14 mouse cellular contexts compared by ENCODE assay signal in the genomic region with DNA sequence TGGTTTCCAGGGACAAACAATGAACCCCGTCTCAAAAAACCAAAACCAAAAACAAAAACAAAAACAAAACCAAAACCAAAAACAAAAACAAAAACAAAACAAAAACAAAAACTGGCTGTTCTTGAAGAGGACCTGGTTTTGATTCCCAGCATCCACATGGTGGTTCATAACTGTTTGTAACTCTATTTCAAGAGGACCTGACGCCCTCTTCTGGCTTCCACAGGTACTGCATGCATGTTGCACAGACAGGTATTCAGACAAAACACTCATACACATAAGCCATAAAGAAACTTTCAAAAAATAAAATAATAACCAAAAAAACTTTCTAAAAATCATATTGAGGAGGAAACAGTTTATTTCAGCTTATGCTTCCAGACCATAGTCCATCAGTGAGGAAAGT. TPM values are rescaled to one million over a fixed set of nuclear protein-coding genes. Genes with fewer than 3 reads are reported as not detected.
DNase-seq lines count a peak whose midpoint lies in the region; ATAC-seq and TF ChIP-seq lines count a peak whose summit lies in the region.
"Had no signal": no experiment of that assay in that cellular context is flagged by ENCODE, and none has a peak within 500 bp of the region (broad histone marks: within the 10 kb centered on the region; RNA-seq: fewer than 3 reads in every experiment).

No protein-coding gene starts in this region.

- intact Hi-C loops in left cerebral cortex, postnatal 10 days (cut with DNase I), result loop anchor here (5.0 kb wide), 1 partner anchor 38 kb away; no protein-coding TSS in a partner anchor

- H3K4me1 ChIP-seq in kidney, postnatal 0 days (replicated peaks; ENCODE audit: insufficient read depth, low read length), result no peaks in the 10 kb centered on the region
- no peaks in the 10 kb centered on the region for H3K4me1 ChIP-seq in cortical plate, adult 2 months (ENCODE audit: control insufficient read depth, insufficient read depth, low read length)

- no peak for TF ChIP-seq POLR2A in cortical plate, adult 2 months (IDR thresholded peaks at IDR 0.05; ENCODE audit: extremely low read depth, insufficient read depth, low read length)

- no peaks in the 10 kb centered on the region for H3K9me3 ChIP-seq in kidney, postnatal 0 days (replicated peaks; ENCODE audit: low read length)
- H3K9me3 ChIP-seq: limb, embryonic 15.5 days had no signal

- no peaks in the 10 kb centered on the region for H3K36me3 ChIP-seq in kidney, postnatal 0 days (ENCODE audit: insufficient read depth, low read length)
- H3K36me3 ChIP-seq: hindbrain, embryonic 10.5 days; limb, embryonic 15.5 days had no signal

- no peaks in the 10 kb centered on the region for H3K27me3 ChIP-seq in kidney, postnatal 0 days (ENCODE audit: insufficient read depth, low read length)
- H3K27me3 ChIP-seq: limb, embryonic 15.5 days had no signal

- WGBS in kidney, postnatal 0 days, result 55% methylated on average over 2 of the region's 2 CpGs

- peak; percentile 35; the same call in 1 of the 2 replicates for TF ChIP-seq CTCF in kidney, postnatal 0 days (IDR thresholded peaks at IDR 0.05; ENCODE audit: low read depth)
- 0 out of 2 replicates have a peak, but pooled peaks have one; percentile 2 for TF ChIP-seq CTCF in cortical plate, adult 2 months (IDR thresholded peaks at IDR 0.05; ENCODE audit: extremely low read depth, insufficient read depth, low read length)

- no peak for DNase-seq in kidney, postnatal 0 days (ENCODE audit: low spot score)
- DNase-seq in kidney, postnatal 10 days, result no peak
- peak; percentile 40 for DNase-seq in 3T3-L1 (ENCODE audit: low read depth, low spot score)
- DNase-seq in CD4-positive helper T cell, adult 2 months (ENCODE audit: low read depth, low spot score), result peak; percentile 26
- DNase-seq in left cerebral cortex, postnatal 10 days (ENCODE audit: extremely low spot score in 1 of 2, low spot score in 2 of 2), result no peak
- DNase-seq in adipocyte (ENCODE audit: low spot score), result no peak
- DNase-seq: cerebellum, adult 18-20 months; embryo, embryonic 11 days; heart, adult 18-20 months; spleen, adult 18-20 months had no signal

- ATAC-seq in kidney, postnatal 0 days (replicated peaks; ENCODE audit: low FRiP score, low read depth), result no peak

- H3K9ac ChIP-seq in kidney, postnatal 0 days (ENCODE audit: low read depth, low read length), result no peak overlapping the region
- H3K9ac ChIP-seq: limb, embryonic 15.5 days had no signal

- H3K4me2 ChIP-seq in kidney, postnatal 0 days (ENCODE audit: low read length), result no peak overlapping the region
- H3K4me2 ChIP-seq: limb, embryonic 15.5 days had no signal

- H3K27ac ChIP-seq in kidney, postnatal 0 days, result no peak overlapping the region
- no peak overlapping the region for H3K27ac ChIP-seq in cortical plate, adult 2 months (ENCODE audit: insufficient read depth, low read length)
- H3K27ac ChIP-seq: hindbrain, embryonic 10.5 days; limb, embryonic 15.5 days had no signal

- no peak overlapping the region for H3K4me3 ChIP-seq in kidney, postnatal 0 days (replicated peaks; ENCODE audit: low read depth, low read length)
- H3K4me3 ChIP-seq in cortical plate, adult 2 months (ENCODE audit: insufficient read depth, low read length), result no peak overlapping the region
- H3K4me3 ChIP-seq: erythroblast, embryonic 14.5 days; hindbrain, embryonic 10.5 days; limb, embryonic 15.5 days had no signal

RNA-seq across cellular contexts. Expression of a gene that starts 8.4 kb away (rescaled TPM):
- polyA plus RNA-seq in kidney, postnatal 0 days (2015; fragmentation: Nextera tagmentation; extraction: Ambion mirVana), result 11.2 and 12.3 TPM in 2 replicates
- polyA plus RNA-seq in cortical plate, adult 2 months (2012; rRNA removed), result 13.7 and 13.8 TPM in 2 replicates
- 10 to 100 TPM; 29.1 to 29.6 TPM for total RNA-seq in left cerebral cortex, postnatal 10 days (2021)

Comparison
In these comparisons a context has a peak if more than half of its experiments do, and no peak if none do; other contexts are left out.
1. DNase-seq: peak in 3T3-L1 (single experiment) and CD4-positive helper T cell, adult 2 months (single experiment); none in kidney, postnatal 0 days (single experiment), kidney, postnatal 10 days (single experiment), left cerebral cortex, postnatal 10 days (0 of 2) and adipocyte (single experiment).